Mouse (Mus musculus): ENCODE measurements around the gene Stxbp6.
A peak's percentile ranks its signal among the peaks of the same experiment; 100 is the strongest.
"Not testable (repeated sequence)": the region's sequence is repeated elsewhere in the genome, so short reads cannot be mapped to it uniquely, and the experiment has no call there.

Stxbp6 gene

GRCm38 (mm10) chr12:45074611-45075342 lies at the start of gene Stxbp6:
Stxbp6 (minus strand) TSS chr12:45074709.
- peak; percentile 81 for DNase-seq (ENCODE audit: low spot score)

GRCm38 (mm10) chr12:45102954-45103353 lies 28.4 kb upstream of the Stxbp6 start:
- DNase-seq (ENCODE audit: low spot score) = not testable (repeated sequence)

- no peak for DNase-seq (ENCODE audit: low spot score)
These were observed 19.2 kb upstream of the Stxbp6 start for GRCm38 (mm10) chr12:45093732-45094131.

GRCm38 (mm10) chr12:45092444-45092843 lies 17.9 kb upstream of the Stxbp6 start:
- DNase-seq (ENCODE audit: low spot score) = no peak

- no peak for DNase-seq (ENCODE audit: low spot score)
These were observed 8.6 kb upstream of the Stxbp6 start for GRCm38 (mm10) chr12:45083145-45083475.

GRCm38 (mm10) chr12:45082379-45083144 lies 8.1 kb upstream of the Stxbp6 start:
- no peak for DNase-seq (ENCODE audit: low spot score)

- DNase-seq (ENCODE audit: low spot score) = no peak
These were observed 7.1 kb upstream of the Stxbp6 start for GRCm38 (mm10) chr12:45081617-45082016.

GRCm38 (mm10) chr12:45080753-45081122 lies 6.2 kb upstream of the Stxbp6 start:
- DNase-seq (ENCODE audit: low spot score) = no peak

- DNase-seq (ENCODE audit: low spot score) = no peak
These were observed 5.7 kb upstream of the Stxbp6 start for GRCm38 (mm10) chr12:45080036-45080752.

- DNase-seq (ENCODE audit: low spot score) = no peak
These were observed 1.1 kb upstream of the Stxbp6 start for GRCm38 (mm10) chr12:45075631-45076030.

- DNase-seq (ENCODE audit: low spot score) = peak; percentile 73
These were observed 387 bp downstream of the Stxbp6 start for GRCm38 (mm10) chr12:45074042-45074601.

- no peak for DNase-seq (ENCODE audit: low spot score)
These were observed 1.0 kb downstream of the Stxbp6 start for GRCm38 (mm10) chr12:45073331-45074041.

GRCm38 (mm10) chr12:45072185-45072584 lies 2.3 kb downstream of the Stxbp6 start:
- no peak for DNase-seq (ENCODE audit: low spot score)

GRCm38 (mm10) chr12:45070186-45070585 lies 4.3 kb downstream of the Stxbp6 start:
- DNase-seq (ENCODE audit: low spot score) = peak; percentile 57

- DNase-seq (ENCODE audit: low spot score) = no peak
These were observed 6.3 kb downstream of the Stxbp6 start for GRCm38 (mm10) chr12:45068145-45068754.

GRCm38 (mm10) chr12:45067686-45068085 lies 6.8 kb downstream of the Stxbp6 start:
- no peak for DNase-seq (ENCODE audit: low spot score)

GRCm38 (mm10) chr12:45067047-45067685 lies 7.3 kb downstream of the Stxbp6 start:
- DNase-seq (ENCODE audit: low spot score) = no peak

GRCm38 (mm10) chr12:45063606-45064005 lies 10.9 kb downstream of the Stxbp6 start:
- DNase-seq (ENCODE audit: low spot score) = peak; percentile 48

GRCm38 (mm10) chr12:45061336-45061735 lies 13.2 kb downstream of the Stxbp6 start:
- DNase-seq (ENCODE audit: low spot score) = no peak

GRCm38 (mm10) chr12:45060804-45061203 lies 13.7 kb downstream of the Stxbp6 start:
- DNase-seq (ENCODE audit: low spot score) = no peak

GRCm38 (mm10) chr12:45058007-45058406 lies 16.5 kb downstream of the Stxbp6 start:
- no peak for DNase-seq (ENCODE audit: low spot score)
